8 mouse cellular contexts compared by ENCODE assay signal in the genomic region with DNA sequence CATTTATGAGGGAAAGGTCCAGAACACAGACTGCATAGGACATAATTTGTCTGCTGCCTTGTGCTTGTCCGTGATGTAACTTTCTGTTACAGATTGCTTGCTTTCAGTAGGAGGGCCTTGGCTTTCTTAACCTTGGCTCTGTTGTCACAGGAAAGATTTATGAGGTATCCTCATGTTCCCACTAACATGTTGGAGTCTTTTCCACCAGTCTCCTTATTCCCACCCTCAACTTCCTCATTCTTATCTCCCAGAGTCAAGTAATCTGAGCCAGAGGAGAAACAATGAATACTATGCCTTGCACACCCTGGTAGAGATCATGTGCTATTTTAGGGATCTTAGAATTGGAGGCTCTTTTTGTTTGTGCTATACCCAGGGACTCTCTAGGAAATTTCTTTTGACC. TPM values are rescaled to one million over a fixed set of nuclear protein-coding genes. Genes with fewer than 3 reads are reported as not detected.
DNase-seq lines count a peak whose midpoint lies in the region; ATAC-seq and TF ChIP-seq lines count a peak whose summit lies in the region.

No protein-coding gene starts in this region.

- TF ChIP-seq POLR2A in lung, adult 2 months (IDR thresholded peaks at IDR 0.05; ENCODE audit: borderline replicate concordance, extremely low read depth, low read depth, low read length): no peak
- no peak for TF ChIP-seq POLR2A in small intestine, adult 2 months (IDR thresholded peaks at IDR 0.05; ENCODE audit: low read depth, low read length)

- peak overlapping the region; percentile 23; the same call in 1 of the 2 replicates for H3K4me2 ChIP-seq in lung, embryonic 14.5 days
- no peak overlapping the region for H3K4me2 ChIP-seq in embryonic facial prominence, embryonic 15.5 days (replicated peaks)

- intact Hi-C loops in left cerebral cortex, postnatal 10 days (cut with DNase I): no loop called here

- H3K36me3 ChIP-seq in lung, embryonic 14.5 days (ENCODE audit: insufficient read depth): no peaks in the 10 kb centered on the region
- H3K36me3 ChIP-seq in embryonic facial prominence, embryonic 15.5 days: no peaks in the 10 kb centered on the region
- no peaks in the 10 kb centered on the region for H3K36me3 ChIP-seq in small intestine, adult 2 months (ENCODE audit: control insufficient read depth, insufficient read depth, low read length)

- peak overlapping the region; percentile 91 for H3K27ac ChIP-seq in lung, embryonic 14.5 days (ENCODE audit: low read depth)
- peak overlapping the region; percentile 56; the same call in 1 of the 2 replicates for H3K27ac ChIP-seq in embryonic facial prominence, embryonic 15.5 days (replicated peaks)
- peak overlapping the region; percentile 59 for H3K27ac ChIP-seq in small intestine, adult 2 months (ENCODE audit: insufficient read depth, low read depth, low read length)

- WGBS in lung, embryonic 14.5 days: 17% methylated on average over 1 of the region's 1 CpGs
- WGBS in lung, adult 2 months: 5% methylated on average over 1 of the region's 1 CpGs
- WGBS in embryonic facial prominence, embryonic 15.5 days: 58% methylated on average over 1 of the region's 1 CpGs
- WGBS in small intestine, adult 2 months: 4% methylated on average over 1 of the region's 1 CpGs

- H3K4me3 ChIP-seq in lung, embryonic 14.5 days (ENCODE audit: low read depth, low read length): no peak overlapping the region
- no peak overlapping the region for H3K4me3 ChIP-seq in lung, adult 2 months (replicated peaks; ENCODE audit: extremely low read depth, low read depth, low read length)
- H3K4me3 ChIP-seq in embryonic facial prominence, embryonic 15.5 days (replicated peaks): no peak overlapping the region
- H3K4me3 ChIP-seq in small intestine, adult 2 months (ENCODE audit: low read depth, low read length): no peak overlapping the region

- peak; percentile 76 for ATAC-seq in lung, embryonic 14.5 days (ENCODE audit: insufficient read depth)
- ATAC-seq in embryonic facial prominence, embryonic 15.5 days (ENCODE audit: insufficient number of reproducible peaks, low FRiP score, low TSS enrichment, low read depth): no peak

- H3K9ac ChIP-seq in lung, embryonic 14.5 days: 0 out of 2 replicates have a peak overlapping the region, but pooled peaks have one; percentile 1
- no peak overlapping the region for H3K9ac ChIP-seq in embryonic facial prominence, embryonic 15.5 days

- TF ChIP-seq CTCF in lung, embryonic 14.5 days (IDR thresholded peaks at IDR 0.05; ENCODE audit: low read depth): no peak
- no peak for TF ChIP-seq CTCF in lung, adult 2 months (IDR thresholded peaks at IDR 0.05; ENCODE audit: insufficient read depth, low read length)
- no peak for TF ChIP-seq CTCF in small intestine, adult 2 months (IDR thresholded peaks at IDR 0.05; ENCODE audit: extremely low read depth, insufficient read length, insufficient replicate concordance, low read depth, low read length)

- H3K9me3 ChIP-seq in lung, embryonic 14.5 days (ENCODE audit: low read depth, low read length): no peaks in the 10 kb centered on the region
- no peaks in the 10 kb centered on the region for H3K9me3 ChIP-seq in embryonic facial prominence, embryonic 15.5 days (replicated peaks)

- H3K4me1 ChIP-seq in lung, embryonic 14.5 days (ENCODE audit: insufficient read depth): peaks cover 45% of the 10 kb centered on the region
- H3K4me1 ChIP-seq in lung, adult 2 months (ENCODE audit: control insufficient read depth, insufficient read depth, low read length): peaks cover 50% of the 10 kb centered on the region
- H3K4me1 ChIP-seq in embryonic facial prominence, embryonic 15.5 days: peaks cover 23% of the 10 kb centered on the region
- peaks cover 19% of the 10 kb centered on the region for H3K4me1 ChIP-seq in small intestine, adult 2 months (ENCODE audit: control insufficient read depth, insufficient read depth, insufficient read length, low read length)

- peak; percentile 78 for DNase-seq in lung, embryonic 14.5 days
- DNase-seq in lung, adult 2 months: no peak
- DNase-seq in kidney, adult 9 months: peak; percentile 72
- no peak for DNase-seq in cerebellum, postnatal 14 days
- no peak for DNase-seq in layer of hippocampus, adult 8-10 months (ENCODE audit: low spot score in 2 of 2)
- no peak for DNase-seq in left cerebral cortex, postnatal 10 days (ENCODE audit: extremely low spot score in 1 of 2, low spot score in 2 of 2)

- H3K27me3 ChIP-seq in lung, embryonic 14.5 days (ENCODE audit: insufficient read depth, low read length): no peaks in the 10 kb centered on the region
- no peaks in the 10 kb centered on the region for H3K27me3 ChIP-seq in embryonic facial prominence, embryonic 15.5 days
- H3K27me3 ChIP-seq in small intestine, adult 2 months (ENCODE audit: control insufficient read depth, insufficient read depth, low read length): no peaks in the 10 kb centered on the region

RNA-seq across cellular contexts. Expression of a gene that starts 32.9 kb away (rescaled TPM):
- 0.30 TPM in 2 replicates for polyA plus RNA-seq in lung, embryonic 14.5 days (2014; fragmentation: Nextera tagmentation; extraction: Ambion mirVana)
- 8.8 and 9.4 TPM in 2 replicates for polyA plus RNA-seq in lung, adult 2 months (2012; rRNA removed)
- polyA plus RNA-seq in embryonic facial prominence, embryonic 15.5 days (2015; fragmentation: Nextera tagmentation; extraction: Ambion mirVana): 0.68 and 0.99 TPM in 2 replicates
- 2.8 and 8.4 TPM in 2 replicates for polyA plus RNA-seq in small intestine, adult 2 months (2012; rRNA removed)
- 1 to 10 TPM; 7.5 to 9.6 (median 9.0) TPM for total RNA-seq in layer of hippocampus, adult 8-10 months (2022)
- 1 to 10 TPM; 1.9 to 2.2 TPM for total RNA-seq in left cerebral cortex, postnatal 10 days (2021)

RNA-seq across cellular contexts. Expression of a gene that starts 45.9 kb away (rescaled TPM):
- 22.0 and 22.5 TPM in 2 replicates for polyA plus RNA-seq in lung, embryonic 14.5 days (2014; fragmentation: Nextera tagmentation; extraction: Ambion mirVana)
- polyA plus RNA-seq in lung, adult 2 months (2012; rRNA removed): 3.6 and 4.8 TPM in 2 replicates
- polyA plus RNA-seq in embryonic facial prominence, embryonic 15.5 days (2015; fragmentation: Nextera tagmentation; extraction: Ambion mirVana): 22.3 and 25.9 TPM in 2 replicates
- polyA plus RNA-seq in small intestine, adult 2 months (2012; rRNA removed): 1.3 and 1.6 TPM in 2 replicates
- 10 to 100 TPM; 21.7 to 23.9 (median 22.5) TPM for total RNA-seq in layer of hippocampus, adult 8-10 months (2022)
- total RNA-seq in left cerebral cortex, postnatal 10 days (2021): 10 to 100 TPM; 21.9 to 22.7 TPM

Comparison
In these comparisons a context has a peak if more than half of its experiments do, and no peak if none do; other contexts are left out.
1. DNase-seq: peak in lung, embryonic 14.5 days (single experiment) and kidney, adult 9 months (single experiment); none in lung, adult 2 months (single experiment), cerebellum, postnatal 14 days (0 of 2), layer of hippocampus, adult 8-10 months (0 of 2) and left cerebral cortex, postnatal 10 days (0 of 2).
2. Peak in every context shown above with its lines, with median percentiles within 50 percentile points of each other: H3K27ac ChIP-seq.